Mouse (Mus musculus) frontal cortex, postnatal 10 days (tissue): ENCODE measurements around the gene Serpinb9f.
"Not testable (repeated sequence)": the region's sequence is repeated elsewhere in the genome, so short reads cannot be mapped to it uniquely, and the experiment has no call there.

Experiments
- DNase-seq, 2 experiments: peaks; one replicate each; pipeline ENCODE4 v3.0.0; 2022; ENCODE audit warnings: low spot score in 2 of 2, mixed read lengths in 1 of 2

Gene Serpinb9f

GRCm38 (mm10) chr13:33323777-33324176 is at the start of gene Serpinb9f:
TSS of gene Serpinb9f (plus strand) at chr13:33324077.
- not testable (repeated sequence) for DNase-seq

- DNase-seq: not testable (repeated sequence)
Observed at GRCm38 (mm10) chr13:33308631-33309030, 15.2 kb upstream of the Serpinb9f start.

GRCm38 (mm10) chr13:33356666-33357065 is 32.8 kb downstream of the Serpinb9f start:
- DNase-seq: not testable (repeated sequence)
